Mouse (Mus musculus) lung, embryonic 16.5 days (tissue): Measurements from ENCODE around the gene Tstd2. TPM values are rescaled to one million over a fixed set of nuclear protein-coding genes. Genes with fewer than 3 reads are reported as not detected.

Source experiments
- ATAC-seq: fragments of 200-750 bp; cut with Nextera tagmentation; 2 replicates; pipeline ENCODE4 v1.8.0; 2017; ENCODE audit warnings: low read depth, mild to moderate bottlenecking, moderate library complexity
- H3K27ac ChIP-seq: fragments of 300-500 bp; sonication (generic); 2 replicates; pipeline ENCODE4 v1.5.1; 2014; ENCODE audit warnings: mild to moderate bottlenecking, control low read depth, low read length
- H3K27me3 ChIP-seq: fragments of 300-500 bp; sonication (generic); 2 replicates; pipeline ENCODE4 v1.6.1; 2014; ENCODE audit warnings: low read depth, low read length, mixed read lengths; ENCODE audit not compliant: control insufficient read depth, insufficient read depth
- H3K36me3 ChIP-seq: fragments of 300-500 bp; sonication (generic); 2 replicates; pipeline ENCODE4 v1.6.1; 2014; ENCODE audit warnings: low read length; ENCODE audit not compliant: control insufficient read depth, insufficient read depth
- H3K4me1 ChIP-seq: fragments of 300-500 bp; sonication (generic); replicated peaks from 2 replicates; pipeline ENCODE4 v1.6.1; 2014; ENCODE audit warnings: low read length, mixed read lengths; ENCODE audit not compliant: control insufficient read depth, insufficient read depth
- H3K4me2 ChIP-seq: fragments of 300-500 bp; sonication (generic); 2 replicates; pipeline ENCODE4 v1.6.1; 2014; ENCODE audit warnings: low read depth, low read length, control low read depth
- H3K4me3 ChIP-seq: fragments of 300-500 bp; sonication (generic); 2 replicates; pipeline ENCODE4 v1.5.1; 2014; ENCODE audit warnings: mild to moderate bottlenecking, low read length, control low read depth
- H3K9ac ChIP-seq: fragments of 300-500 bp; sonication (generic); 2 replicates; pipeline ENCODE4 v1.6.1; 2014; ENCODE audit warnings: low read length, control low read depth
- H3K9me3 ChIP-seq: fragments of 300-500 bp; sonication (generic); 2 replicates; pipeline ENCODE4 v1.6.1; 2016; ENCODE audit warnings: low read length; ENCODE audit not compliant: control insufficient read depth
- WGBS: fragments of 180-500 bp; shearing (Covaris S2); extraction: QIAGEN DNeasy Blood & Tissue Kit; methylation state at CpG from one replicate; pipeline ENCODE4 v1.1.7; 2014; 5-methylcytosine and 5-hydroxymethylcytosine counted together
- polyA plus RNA-seq: library from polyadenylated mRNA; unstranded; fragments of >200 nt; fragmentation: Nextera tagmentation; extraction: Ambion mirVana; gene quantifications from 2 replicates; pipeline ENCODE4 v1.2.1, GENCODE M21; 2015

The Tstd2 gene
- polyA plus RNA-seq, 1 experiment from 2014 or later: 38.9 TPM

- 88% methylated on average over 8 of the region's 8 CpGs for WGBS
- no peak overlapping the region for H3K9ac ChIP-seq
- peaks cover 11% of the 10 kb centered on the region for H3K36me3 ChIP-seq
- no peak overlapping the region for H3K4me2 ChIP-seq
- H3K4me1 ChIP-seq: no peaks in the 10 kb centered on the region; the same call in 1 of the 2 replicates
- no peaks in the 10 kb centered on the region for H3K27me3 ChIP-seq
- H3K27ac ChIP-seq: no peak overlapping the region
- no peaks in the 10 kb centered on the region for H3K9me3 ChIP-seq
- no peak for ATAC-seq
- H3K4me3 ChIP-seq: no peak overlapping the region
Observed at GRCm38 (mm10) chr4:46110084-46110483, 28.4 kb downstream of the Tstd2 start.

- Histone ChIP-seq H3K27me3 (no peaks in the 10 kb centered on the region), H3K4me3 (no peak overlapping the region), H3K4me1 (peaks cover 5% of the 10 kb centered on the region; the same call in 1 of the 2 replicates), H3K4me2 (no peak overlapping the region), H3K9me3 (no peaks in the 10 kb centered on the region; the same call in 1 of the 2 replicates), H3K9ac (no peak overlapping the region), H3K36me3 (no peaks in the 10 kb centered on the region), H3K27ac (no peak overlapping the region)
- WGBS: 90% methylated on average over 10 of the region's 10 CpGs
- ATAC-seq: no peak
Observed at GRCm38 (mm10) chr4:46102078-46102769, 36.3 kb downstream of the Tstd2 start.

GRCm38 (mm10) chr4:46101211-46101711 is 37.2 kb downstream of the Tstd2 start:
- Histone ChIP-seq H3K4me2 (no peak overlapping the region), H3K9me3 (no peaks in the 10 kb centered on the region; the same call in 1 of the 2 replicates), H3K4me3 (no peak overlapping the region), H3K27ac (no peak overlapping the region), H3K27me3 (no peaks in the 10 kb centered on the region), H3K36me3 (no peaks in the 10 kb centered on the region), H3K9ac (no peak overlapping the region), H3K4me1 (peaks cover 5% of the 10 kb centered on the region; the same call in 1 of the 2 replicates)
- peak; percentile 44; the same call in 1 of the 2 replicates for ATAC-seq
- 25% methylated on average over 14 of the region's 14 CpGs for WGBS

GRCm38 (mm10) chr4:46100539-46100938 is 38.0 kb downstream of the Tstd2 start:
- no peak overlapping the region for H3K9ac ChIP-seq
- H3K4me2 ChIP-seq: no peak overlapping the region
- H3K9me3 ChIP-seq: no peaks in the 10 kb centered on the region; the same call in 1 of the 2 replicates
- no peak overlapping the region for H3K4me3 ChIP-seq
- H3K36me3 ChIP-seq: no peaks in the 10 kb centered on the region
- 31% methylated on average over 7 of the region's 7 CpGs for WGBS
- peaks cover 5% of the 10 kb centered on the region; the same call in 1 of the 2 replicates for H3K4me1 ChIP-seq
- ATAC-seq: peak; percentile 37; the same call in 1 of the 2 replicates
- no peaks in the 10 kb centered on the region for H3K27me3 ChIP-seq
- no peak overlapping the region for H3K27ac ChIP-seq

GRCm38 (mm10) chr4:46099132-46099531 is 39.4 kb downstream of the Tstd2 start:
- no peak overlapping the region for H3K9ac ChIP-seq
- no peaks in the 10 kb centered on the region; the same call in 1 of the 2 replicates for H3K9me3 ChIP-seq
- no peaks in the 10 kb centered on the region for H3K36me3 ChIP-seq
- no peak overlapping the region for H3K4me2 ChIP-seq
- H3K4me1 ChIP-seq: peaks cover 5% of the 10 kb centered on the region; the same call in 1 of the 2 replicates
- no peak for ATAC-seq
- H3K4me3 ChIP-seq: no peak overlapping the region
- H3K27me3 ChIP-seq: no peaks in the 10 kb centered on the region
- WGBS: 71% methylated on average over 9 of the region's 9 CpGs
- no peak overlapping the region for H3K27ac ChIP-seq

- no peaks in the 10 kb centered on the region; the same call in 1 of the 2 replicates for H3K9me3 ChIP-seq
- 86% methylated on average over 2 of the region's 2 CpGs for WGBS
- no peak overlapping the region for H3K9ac ChIP-seq
- ATAC-seq: no peak
- peaks cover 5% of the 10 kb centered on the region; the same call in 1 of the 2 replicates for H3K4me1 ChIP-seq
- H3K27ac ChIP-seq: no peak overlapping the region
- H3K4me3 ChIP-seq: no peak overlapping the region
- H3K27me3 ChIP-seq: no peaks in the 10 kb centered on the region
- no peak overlapping the region for H3K4me2 ChIP-seq
- H3K36me3 ChIP-seq: no peaks in the 10 kb centered on the region
Observed at GRCm38 (mm10) chr4:46097591-46097990, 40.9 kb downstream of the Tstd2 start.

GRCm38 (mm10) chr4:46096546-46096945 is 41.9 kb downstream of the Tstd2 start:
- H3K4me3 ChIP-seq: no peak overlapping the region
- no peak for ATAC-seq
- no peaks in the 10 kb centered on the region for H3K27me3 ChIP-seq
- H3K9me3 ChIP-seq: no peaks in the 10 kb centered on the region
- 80% methylated on average over 7 of the region's 7 CpGs for WGBS
- peaks cover 5% of the 10 kb centered on the region; the same call in 1 of the 2 replicates for H3K4me1 ChIP-seq
- H3K9ac ChIP-seq: no peak overlapping the region
- H3K36me3 ChIP-seq: no peaks in the 10 kb centered on the region
- H3K4me2 ChIP-seq: no peak overlapping the region
- no peak overlapping the region for H3K27ac ChIP-seq

GRCm38 (mm10) chr4:46095826-46096159 is 42.7 kb downstream of the Tstd2 start:
- Histone ChIP-seq H3K9me3 (no peaks in the 10 kb centered on the region), H3K27me3 (no peaks in the 10 kb centered on the region), H3K36me3 (no peaks in the 10 kb centered on the region)

GRCm38 (mm10) chr4:46094916-46095825 is 43.3 kb downstream of the Tstd2 start:
- no peak for ATAC-seq
- Histone ChIP-seq H3K9ac (no peak overlapping the region), H3K36me3 (no peaks in the 10 kb centered on the region), H3K27me3 (no peaks in the 10 kb centered on the region), H3K4me1 (no peaks in the 10 kb centered on the region), H3K27ac (no peak overlapping the region), H3K4me3 (no peak overlapping the region), H3K9me3 (no peaks in the 10 kb centered on the region), H3K4me2 (no peak overlapping the region)
- 62% methylated on average over 15 of the region's 15 CpGs for WGBS

More at GRCm38 (mm10) chr4:46095826-46096159, 42.7 kb downstream of the Tstd2 start:
- 89% methylated on average over 3 of the region's 3 CpGs for WGBS
- H3K27ac ChIP-seq: no peak overlapping the region
- no peak overlapping the region for H3K4me3 ChIP-seq
- no peak overlapping the region for H3K4me2 ChIP-seq
- no peaks in the 10 kb centered on the region; the same call in 1 of the 2 replicates for H3K4me1 ChIP-seq
- H3K9ac ChIP-seq: no peak overlapping the region
- no peak for ATAC-seq
